Mouse (Mus musculus) right cerebral cortex, adult 2 months (tissue): Measurements from ENCODE around the gene Zswim5.

Experiments
- DNase-seq, 2 experiments: peaks; one replicate each; pipeline ENCODE4 v3.0.0; 2021 to 2022; ENCODE audit warnings: low spot score in 2 of 2

The Zswim5 gene

DNA sequence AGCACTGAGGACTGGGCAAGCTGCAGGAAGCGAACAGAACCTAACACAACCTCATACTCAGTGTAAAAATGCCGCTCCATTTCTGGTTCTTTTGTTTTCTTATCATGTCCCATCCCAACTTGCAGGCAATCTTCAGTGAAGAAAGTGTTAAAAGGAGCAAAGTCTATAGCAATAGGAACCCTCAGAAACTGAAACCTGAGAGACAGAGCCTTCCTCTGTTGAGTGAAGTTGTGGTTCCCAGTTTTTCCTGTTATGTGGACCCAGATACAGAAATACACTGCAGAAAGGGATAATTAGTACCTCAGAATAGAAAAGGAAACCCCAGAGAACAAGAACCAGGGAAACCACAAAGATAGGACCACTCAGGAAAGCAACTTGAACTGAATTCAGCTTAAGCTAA, 36.1 kb downstream of the Zswim5 start:
- no peak for DNase-seq

GRCm38 (mm10) chr4:116928006-116928651, 51.0 kb downstream of the Zswim5 start:
- no peak for DNase-seq

DNA sequence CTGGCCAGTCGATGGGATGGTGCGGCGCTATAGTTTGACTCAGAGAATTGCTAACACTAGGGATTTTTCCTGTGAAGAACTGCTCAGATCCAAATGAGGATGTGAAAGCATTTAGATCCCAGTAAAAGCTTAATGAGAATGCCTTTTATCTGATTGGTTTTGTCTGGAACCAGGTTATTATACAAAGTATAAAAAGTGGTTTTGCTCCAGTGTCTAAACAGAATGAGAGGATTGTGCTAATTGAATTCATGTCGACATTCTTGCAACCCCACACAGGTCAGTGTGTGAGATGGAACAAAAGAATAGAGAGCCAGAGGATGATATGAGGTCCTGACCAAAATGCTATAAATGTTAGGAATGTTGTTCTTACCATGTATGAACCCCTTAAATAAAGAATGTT, 62.4 kb downstream of the Zswim5 start:
- DNase-seq: no peak

- no peak for DNase-seq
Measured at GRCm38 (mm10) chr4:116942695-116943094, 65.5 kb downstream of the Zswim5 start.

- DNase-seq: no peak
Measured at GRCm38 (mm10) chr4:116944055-116944454, 66.9 kb downstream of the Zswim5 start.

GRCm38 (mm10) chr4:116951642-116952041, 74.5 kb downstream of the Zswim5 start:
- no peak for DNase-seq

DNA sequence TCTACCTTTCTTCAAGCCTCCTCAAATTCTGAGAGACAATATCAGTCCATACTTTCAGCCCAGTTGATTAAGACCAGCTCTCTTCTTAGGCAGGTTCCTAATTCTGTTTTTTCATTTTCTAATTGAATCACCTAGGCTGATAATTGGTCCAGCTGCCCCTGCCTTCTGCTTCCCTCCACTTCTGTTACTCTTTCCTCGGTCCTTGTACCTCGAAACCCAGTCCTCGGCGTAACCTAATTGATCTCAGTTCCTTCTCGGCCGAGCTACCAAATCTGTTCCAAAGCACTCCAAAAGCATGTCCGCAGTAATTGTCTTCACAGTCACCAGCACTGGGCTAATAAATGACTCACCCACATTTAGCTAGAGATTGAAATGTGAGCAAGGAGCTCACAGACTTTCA, 77.8 kb downstream of the Zswim5 start:
- DNase-seq: no peak

DNA sequence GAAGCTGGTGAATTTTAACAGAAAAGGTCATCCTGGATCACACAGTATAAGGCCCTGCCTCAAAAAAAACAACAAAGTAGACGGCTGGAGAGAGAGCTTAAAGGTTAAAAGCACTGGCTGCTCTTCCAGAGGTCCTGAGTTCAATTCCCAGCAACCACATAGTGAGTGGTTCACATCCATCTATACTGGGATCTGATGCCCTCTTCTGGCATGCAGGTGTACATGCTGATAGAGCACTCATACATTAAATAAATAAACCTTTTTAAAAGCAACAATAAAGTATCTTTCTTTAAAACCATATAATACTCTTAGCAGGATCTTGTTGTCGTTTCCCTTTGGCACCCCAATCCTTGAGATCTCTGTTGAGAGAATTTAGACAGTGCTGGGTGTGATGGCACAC, 99.3 kb downstream of the Zswim5 start:
- DNase-seq: no peak

- DNase-seq: no peak
Measured at GRCm38 (mm10) chr4:116985681-116986080, 108.5 kb downstream of the Zswim5 start.

DNA sequence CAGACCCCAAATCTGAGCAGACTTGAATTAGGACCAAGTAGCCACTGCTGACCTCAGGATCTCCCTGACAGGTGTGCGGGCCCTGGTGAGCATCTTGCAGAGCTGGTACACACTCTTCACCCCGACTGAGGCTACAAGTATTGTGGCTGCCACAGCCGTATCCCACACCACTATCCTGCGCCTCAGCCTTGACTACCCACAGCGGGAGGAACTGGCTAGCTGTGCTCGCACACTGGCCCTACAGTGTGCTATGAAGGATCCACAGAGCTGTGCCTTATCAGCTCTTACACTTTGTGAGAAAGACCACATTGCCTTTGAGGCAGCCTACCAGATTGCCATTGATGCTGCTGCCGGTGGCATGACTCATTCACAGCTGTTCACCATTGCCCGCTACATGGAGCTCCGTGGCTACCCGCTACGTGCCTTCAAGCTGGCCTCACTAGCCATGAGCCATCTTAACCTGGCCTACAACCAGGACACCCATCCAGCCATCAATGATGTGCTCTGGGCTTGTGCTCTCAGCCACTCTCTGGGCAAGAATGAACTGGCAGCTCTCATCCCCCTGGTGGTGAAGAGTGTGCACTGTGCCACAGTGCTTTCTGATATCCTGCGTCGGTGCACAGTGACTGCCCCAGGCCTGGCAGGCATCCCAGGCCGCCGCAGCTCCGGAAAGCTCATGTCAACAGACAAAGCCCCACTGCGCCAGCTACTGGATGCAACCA, 109.4 kb downstream of the Zswim5 start:
- peak; percentile 61 to 72 for DNase-seq

GRCm38 (mm10) chr4:116987122-116987456, 109.9 kb downstream of the Zswim5 start:
- DNase-seq: no peak

GRCm38 (mm10) chr4:116989731-116990130, 112.6 kb downstream of the Zswim5 start:
- DNase-seq: no peak

DNA sequence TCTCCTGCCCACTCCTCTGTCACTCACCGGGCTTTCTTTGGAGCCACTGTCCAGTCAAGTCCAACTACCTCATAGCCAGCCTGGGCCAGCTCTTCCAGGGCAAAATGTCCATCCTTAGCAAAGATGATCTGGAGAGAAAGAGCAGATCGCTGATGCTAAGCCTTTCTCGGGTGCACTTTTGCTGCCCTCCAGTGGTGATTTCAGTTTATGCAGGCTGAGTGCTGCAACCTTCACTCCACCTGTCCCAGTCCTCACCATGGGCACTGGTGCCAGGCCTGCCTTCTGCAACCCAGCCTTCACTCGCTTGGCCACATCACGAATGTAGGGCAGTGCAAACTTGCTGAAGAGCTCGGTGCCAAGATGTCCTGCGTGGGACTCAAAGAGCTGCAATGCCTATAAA, 114.2 kb downstream of the Zswim5 start:
- DNase-seq: peak; percentile 91

GRCm38 (mm10) chr4:116993672-116994621, 116.8 kb downstream of the Zswim5 start, which contains the start of gene Urod:
Urod (minus strand) TSS chr4:116994413.
- DNase-seq: peak; percentile 95

DNA sequence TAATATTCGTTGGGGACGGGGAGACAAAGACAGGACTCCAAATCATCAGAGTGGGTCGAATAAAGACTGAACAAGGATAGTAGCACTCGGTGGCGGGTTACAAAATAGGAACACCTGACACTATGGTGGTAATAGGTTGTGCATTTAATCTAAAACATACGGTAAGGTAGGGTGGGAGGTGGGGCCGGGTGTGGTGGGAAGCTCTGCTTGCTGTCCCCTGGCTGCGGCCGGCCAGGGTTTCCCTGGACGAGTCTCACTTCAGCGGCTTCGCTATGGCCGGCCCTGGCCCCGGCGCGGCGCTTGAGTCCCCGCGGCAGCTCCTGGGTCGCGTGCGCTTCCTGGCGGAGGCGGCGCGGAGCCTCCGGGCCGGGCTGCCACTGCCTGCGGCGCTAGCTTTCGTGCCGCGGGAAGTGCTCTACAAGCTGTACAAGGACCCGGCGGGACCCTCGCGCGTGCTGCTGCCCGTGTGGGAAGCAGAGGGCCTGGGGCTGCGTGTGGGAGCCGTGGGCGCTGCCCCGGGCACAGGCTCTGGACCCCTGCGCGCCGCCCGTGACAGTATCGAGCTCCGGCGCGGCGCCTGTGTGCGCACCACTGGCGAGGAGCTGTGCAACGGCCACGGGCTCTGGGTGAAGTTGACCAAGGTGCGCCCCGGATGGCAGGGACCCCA, 118.1 kb downstream of the Zswim5 start, which contains the start of gene Hectd3:
Hectd3 (plus strand) TSS at position 187 of the 667 bp plus-strand sequence.
- peak; percentile 60 to 71 for DNase-seq

DNA sequence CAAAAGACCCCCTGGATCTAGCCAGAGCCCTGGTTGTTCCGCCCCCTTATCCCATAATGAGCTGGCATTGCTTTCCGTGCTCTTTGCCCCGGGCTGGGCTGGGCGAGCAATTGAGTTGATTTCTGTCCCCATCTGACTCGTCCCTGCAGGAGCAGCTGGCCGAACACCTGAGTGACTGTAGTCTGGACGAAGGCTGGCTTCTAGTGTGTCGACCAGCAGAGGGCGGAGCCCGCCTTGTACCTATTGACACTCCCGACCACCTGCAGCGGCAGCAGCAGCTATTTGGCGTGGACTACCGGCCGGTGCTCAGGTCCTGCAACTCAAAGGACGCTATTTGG, 118.6 kb downstream of the Zswim5 start:
- DNase-seq: peak in 1 of 2 experiments; percentile 30

GRCm38 (mm10) chr4:116999513-117000154, 122.5 kb downstream of the Zswim5 start:
- no peak for DNase-seq

- no peak for DNase-seq
Measured at GRCm38 (mm10) chr4:117001957-117002356, 124.8 kb downstream of the Zswim5 start.

GRCm38 (mm10) chr4:117002543-117003521, 125.7 kb downstream of the Zswim5 start:
- peak; percentile 68 to 78 for DNase-seq

GRCm38 (mm10) chr4:117004649-117005048, 127.5 kb downstream of the Zswim5 start:
- DNase-seq: no peak
